Mouse (Mus musculus): ENCODE results near the gene Taf4.

Gene Taf4

DNA sequence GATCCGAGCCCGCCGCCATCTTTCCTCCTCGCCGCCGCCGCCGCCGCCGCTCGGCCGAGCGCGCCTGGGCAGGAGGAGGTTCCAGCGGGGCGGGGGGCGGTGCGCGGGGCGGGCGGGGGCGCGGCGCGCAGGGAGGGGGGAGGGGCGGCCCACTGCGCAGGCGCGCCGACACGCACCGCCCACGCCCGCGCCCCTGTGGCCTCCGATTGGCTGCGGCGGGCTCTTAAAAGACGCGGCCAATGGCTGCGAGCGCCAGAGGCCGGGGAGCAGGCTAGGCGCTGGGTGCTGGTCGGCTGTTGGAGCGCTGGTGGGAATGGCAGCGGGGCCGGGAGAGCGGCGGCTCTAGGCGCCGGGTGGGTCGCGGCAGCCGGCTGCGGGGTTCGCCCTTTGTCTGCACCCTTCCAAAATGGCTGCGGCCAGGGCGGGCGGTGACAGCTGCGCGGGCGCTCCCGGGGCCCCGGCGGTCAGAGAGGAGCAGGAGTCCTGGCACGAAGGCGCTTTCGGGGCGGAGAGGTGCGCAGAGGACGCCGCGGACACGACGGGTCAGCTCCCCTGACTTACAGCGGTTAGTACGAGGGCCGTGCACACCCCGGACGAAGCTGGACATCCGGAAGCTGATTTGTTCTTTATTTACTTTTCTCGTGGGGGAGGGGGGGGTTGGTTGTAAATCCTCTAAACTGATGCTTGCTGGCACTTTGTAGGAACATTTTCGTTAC lies at the start of gene Taf4:
Taf4 (minus strand) TSS at position 19 of the 716 bp plus-strand sequence.
- peak; percentile 80 to 86 for DNase-seq (ENCODE audit: low spot score in 2 of 2)

DNA sequence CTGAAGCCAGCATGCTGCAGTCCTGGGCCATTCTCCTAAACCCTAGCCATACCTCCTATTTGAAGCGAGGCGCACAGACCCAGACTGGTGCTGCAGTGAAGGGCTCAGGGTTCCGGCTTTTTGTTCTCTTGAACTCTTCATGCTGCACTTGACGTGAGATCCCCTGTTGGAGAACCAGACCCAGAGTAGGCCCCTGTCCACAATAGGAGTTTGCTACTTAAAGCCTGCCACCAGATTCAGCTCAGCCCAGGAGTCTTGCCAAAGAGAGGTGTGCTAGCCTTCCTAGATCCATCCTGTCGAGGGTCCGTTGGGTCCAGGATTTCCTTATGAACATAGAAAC lies 49.4 kb upstream of the Taf4 start:
- DNase-seq (ENCODE audit: low spot score in 2 of 2): no peak

DNA sequence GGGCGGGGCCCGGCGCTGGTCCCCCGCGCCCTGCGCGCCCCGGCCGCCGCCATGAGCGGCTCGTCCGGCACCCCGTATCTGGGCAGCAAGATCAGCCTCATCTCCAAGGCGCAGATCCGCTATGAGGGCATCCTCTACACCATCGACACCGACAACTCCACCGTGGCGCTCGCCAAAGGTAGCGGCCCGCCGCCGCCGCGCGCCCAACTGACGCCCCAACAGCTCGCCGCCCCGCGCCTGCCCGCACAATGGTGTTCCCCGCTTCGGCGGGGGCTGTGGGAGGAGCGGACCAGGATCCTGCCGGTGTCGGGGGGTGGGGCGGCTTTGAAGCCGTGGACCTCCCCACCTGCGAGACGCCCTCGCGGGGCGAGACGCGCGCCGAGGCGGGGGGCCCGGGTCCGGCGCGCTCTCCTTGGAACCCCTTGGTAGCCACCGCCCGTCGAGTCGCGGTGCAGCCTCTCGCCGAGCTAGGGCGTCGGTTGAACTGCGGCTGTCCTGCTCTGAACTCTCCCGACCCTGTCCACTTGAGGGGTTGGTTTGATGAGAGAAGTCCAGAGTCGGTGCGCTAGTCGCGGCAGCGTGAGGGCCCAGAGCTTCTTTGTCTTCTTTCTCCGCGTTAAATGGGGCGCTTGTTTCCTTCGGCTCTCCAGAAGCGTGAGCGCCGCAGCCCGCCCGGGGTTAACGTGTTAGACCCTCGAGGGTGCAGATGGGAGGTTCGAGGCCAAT lies 48.9 kb upstream of the Taf4 start:
- DNase-seq (ENCODE audit: low spot score in 2 of 2): peak in 1 of 2 experiments; percentile 18

DNA sequence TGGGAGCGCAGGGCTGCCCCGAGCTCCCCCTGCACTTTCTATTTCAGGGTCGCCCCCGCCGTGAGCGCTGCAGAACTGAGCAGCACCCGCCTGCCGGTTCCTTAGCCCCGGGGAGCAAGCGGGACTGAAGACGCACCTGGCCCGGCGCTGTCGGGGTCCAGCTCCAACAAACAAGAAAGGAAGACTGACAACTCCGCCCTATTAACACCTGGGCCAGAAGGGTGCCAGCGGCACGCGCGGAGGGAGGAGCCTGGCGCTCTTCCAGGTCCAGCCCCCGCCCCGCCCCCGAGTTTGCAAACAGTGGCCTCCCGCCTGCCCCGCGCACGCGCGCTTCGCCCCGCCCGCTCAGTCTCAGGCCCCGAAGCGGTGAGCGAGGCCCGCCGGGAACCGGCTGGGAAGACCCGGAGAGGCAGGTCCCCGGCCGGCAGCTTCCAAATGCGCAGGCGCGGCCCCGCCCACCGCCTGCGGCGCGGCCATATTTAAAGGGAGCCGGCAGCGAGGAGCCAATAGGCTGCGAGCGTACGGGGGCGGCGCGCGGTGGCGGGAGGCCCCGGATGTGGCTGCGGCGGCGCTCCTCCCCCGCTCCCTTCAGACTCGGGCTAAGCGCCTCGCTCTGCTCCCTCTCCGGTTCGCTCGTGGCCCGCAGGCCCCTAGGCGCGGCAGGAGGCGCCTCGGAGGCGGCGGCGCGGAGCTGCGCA lies 48.1 kb upstream of the Taf4 start, which contains the start of gene Lsm14b:
Lsm14b (plus strand) TSS at position 587 of the 698 bp plus-strand sequence.
- DNase-seq (ENCODE audit: low spot score in 2 of 2): peak; percentile 97 to 99

DNA sequence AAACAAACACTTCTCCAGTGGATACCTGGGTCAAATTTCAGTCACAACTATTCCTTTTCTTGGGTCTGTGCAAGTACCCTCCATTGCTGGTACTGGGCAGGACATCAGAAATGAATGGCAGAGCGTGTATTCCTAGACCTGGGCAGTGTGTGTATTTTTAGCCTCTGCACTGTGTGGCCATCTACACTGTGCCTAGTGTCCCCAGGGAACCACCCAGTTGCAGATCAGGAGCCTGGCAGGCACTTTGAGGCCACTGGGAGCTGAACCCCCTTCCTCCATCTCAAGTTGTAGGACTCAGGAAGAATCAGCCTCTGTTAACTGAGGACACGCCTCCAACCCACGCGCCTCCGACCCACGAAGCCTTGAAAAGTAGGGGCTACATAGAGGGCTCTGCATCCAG lies 46.3 kb upstream of the Taf4 start:
- no peak for DNase-seq (ENCODE audit: low spot score in 2 of 2)

DNA sequence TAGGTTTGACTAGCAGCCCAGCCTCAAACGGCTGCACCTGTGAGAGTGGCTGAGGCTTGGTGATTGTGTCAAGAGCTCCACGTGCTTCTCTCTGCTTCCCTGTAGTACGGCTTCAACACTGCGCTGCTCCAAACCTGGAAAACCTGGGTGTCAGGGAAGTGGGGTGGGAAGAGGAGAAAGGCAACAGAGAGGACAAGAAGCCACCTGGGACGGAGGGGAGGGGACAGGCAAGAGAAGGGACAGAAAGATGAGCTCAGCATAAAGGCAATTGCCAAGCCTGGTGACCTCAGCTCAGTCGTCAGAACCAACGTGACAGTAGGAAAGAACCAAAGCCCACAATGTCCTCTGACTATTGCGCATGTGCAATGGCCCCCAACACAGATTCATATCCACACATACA lies 44.5 kb upstream of the Taf4 start:
- DNase-seq (ENCODE audit: low spot score in 2 of 2): no peak

DNA sequence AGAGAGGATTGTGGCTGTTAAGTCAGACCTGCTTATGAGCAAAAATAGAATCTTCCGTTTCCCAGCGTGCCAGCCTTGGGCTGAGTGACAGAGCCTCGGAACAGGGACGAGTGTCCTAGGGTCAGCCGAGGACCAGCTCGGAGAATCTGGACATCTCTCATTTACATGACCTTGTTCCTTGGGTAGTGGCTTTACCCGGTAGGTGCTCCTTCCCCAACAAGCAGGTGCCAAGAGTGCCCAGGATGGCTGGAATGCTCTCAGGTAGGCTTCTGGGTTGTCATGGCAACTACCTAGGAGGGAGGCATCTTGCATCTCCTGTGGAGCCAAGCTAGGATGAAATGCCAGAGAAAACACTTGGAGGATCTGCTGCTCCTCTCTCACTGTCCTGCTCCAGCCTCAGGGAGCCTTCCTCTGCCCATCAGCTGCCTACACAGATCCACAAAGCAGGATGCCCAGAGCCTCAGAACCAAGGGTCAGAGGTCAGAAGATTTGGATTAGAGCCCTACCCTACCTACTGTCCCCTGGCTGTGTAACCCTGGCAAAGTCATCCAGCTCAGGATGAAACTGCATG lies 43.7 kb upstream of the Taf4 start:
- no peak for DNase-seq (ENCODE audit: low spot score in 2 of 2)

DNA sequence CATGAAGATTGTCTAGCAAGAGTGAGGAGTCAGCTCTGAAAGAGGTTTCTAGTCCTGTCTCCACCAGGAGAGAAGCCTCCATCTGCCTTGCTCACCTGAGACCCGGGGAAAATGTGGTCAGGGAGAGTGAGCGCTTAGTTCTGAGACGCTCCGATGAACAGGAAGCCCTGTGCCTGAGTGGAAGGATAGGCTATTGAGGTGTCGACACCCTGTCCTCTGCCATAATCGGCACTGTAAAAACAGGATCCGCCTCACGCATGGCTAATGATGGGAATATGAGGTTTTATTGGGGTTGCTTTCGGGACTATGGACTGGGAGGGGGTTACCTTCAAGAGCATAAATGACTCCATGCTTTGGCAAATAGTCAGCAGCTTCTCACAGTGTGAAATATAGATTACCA lies 42.1 kb upstream of the Taf4 start:
- no peak for DNase-seq (ENCODE audit: low spot score in 2 of 2)

DNA sequence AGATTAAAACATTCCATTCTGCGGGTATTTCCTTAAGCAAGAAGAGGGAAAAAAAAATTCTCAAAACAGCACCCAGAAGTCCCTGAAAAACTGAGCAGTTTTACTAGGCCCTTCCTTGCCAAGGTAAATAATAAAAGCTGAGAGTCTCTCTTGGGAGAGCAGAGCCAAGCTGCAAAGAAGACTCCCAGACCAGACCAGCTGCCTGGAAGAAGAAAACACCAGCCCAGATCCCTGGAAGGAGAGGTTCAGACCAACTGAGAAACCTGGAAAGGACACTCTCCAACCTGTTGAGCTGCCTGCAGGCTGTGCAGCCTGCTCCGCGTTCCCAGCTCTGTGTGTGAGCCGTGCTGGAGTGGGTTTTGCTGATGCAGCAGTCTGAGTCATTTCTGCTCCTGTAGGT lies 41.2 kb upstream of the Taf4 start:
- no peak for DNase-seq (ENCODE audit: low spot score in 2 of 2)

DNA sequence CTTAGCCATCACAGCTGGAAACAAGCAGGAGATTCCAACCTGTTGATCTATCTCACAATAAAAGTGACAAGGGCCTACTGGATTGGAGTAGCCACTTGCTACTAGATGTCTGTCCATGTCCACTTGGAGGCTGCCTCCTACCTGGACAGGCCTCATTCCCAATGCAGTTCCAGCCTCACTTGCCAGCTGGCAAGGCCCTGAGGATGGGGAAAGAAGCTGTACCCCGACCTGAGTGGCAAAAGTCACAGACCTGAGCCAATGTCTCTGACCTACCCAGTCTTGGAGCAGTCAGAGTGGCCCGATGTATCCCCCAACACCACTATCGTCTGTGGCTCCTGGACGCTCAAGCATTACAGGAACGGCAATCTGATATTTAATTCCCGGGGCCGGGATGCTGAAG lies 37.2 kb upstream of the Taf4 start:
- no peak for DNase-seq (ENCODE audit: low spot score in 2 of 2)

DNA sequence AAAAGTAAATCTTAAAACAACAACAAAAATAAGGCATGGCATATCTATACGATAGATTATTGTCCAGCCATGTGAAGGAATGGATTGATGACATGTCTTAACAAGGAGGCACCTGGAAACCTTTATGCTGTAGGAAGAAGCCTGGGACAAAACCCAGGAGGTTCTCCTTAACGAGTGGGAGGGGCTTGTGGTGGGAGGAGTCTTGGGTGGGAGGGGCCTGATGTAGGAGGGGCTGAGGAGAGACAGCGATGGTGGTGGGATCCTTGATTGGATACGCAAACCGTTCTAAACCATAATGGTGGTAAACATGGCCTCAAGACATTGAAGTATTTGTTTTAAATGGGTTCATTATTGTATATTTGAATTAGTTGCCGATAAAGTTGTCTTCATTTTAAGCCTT lies 34.9 kb upstream of the Taf4 start:
- no peak for DNase-seq (ENCODE audit: low spot score in 2 of 2)

DNA sequence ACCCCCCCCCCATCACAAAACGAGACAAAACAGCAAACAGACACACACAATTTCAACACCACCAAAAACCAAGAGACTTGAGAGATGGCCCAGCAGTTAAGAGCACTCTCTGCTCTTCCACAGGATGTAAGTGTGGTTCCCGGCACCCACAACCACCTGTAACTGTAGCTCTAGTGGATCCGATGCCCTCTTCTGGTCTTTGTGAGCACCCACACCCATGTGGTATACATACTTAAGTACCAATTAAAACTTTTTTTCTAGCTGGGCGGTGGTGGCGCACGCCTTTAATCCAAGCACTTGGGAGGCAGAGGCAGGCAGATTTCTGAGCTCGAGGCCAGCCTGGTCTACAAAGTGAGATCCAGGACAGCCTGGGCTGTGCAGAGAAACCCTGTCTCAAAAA lies 34.2 kb upstream of the Taf4 start:
- DNase-seq (ENCODE audit: low spot score in 2 of 2): no peak

DNA sequence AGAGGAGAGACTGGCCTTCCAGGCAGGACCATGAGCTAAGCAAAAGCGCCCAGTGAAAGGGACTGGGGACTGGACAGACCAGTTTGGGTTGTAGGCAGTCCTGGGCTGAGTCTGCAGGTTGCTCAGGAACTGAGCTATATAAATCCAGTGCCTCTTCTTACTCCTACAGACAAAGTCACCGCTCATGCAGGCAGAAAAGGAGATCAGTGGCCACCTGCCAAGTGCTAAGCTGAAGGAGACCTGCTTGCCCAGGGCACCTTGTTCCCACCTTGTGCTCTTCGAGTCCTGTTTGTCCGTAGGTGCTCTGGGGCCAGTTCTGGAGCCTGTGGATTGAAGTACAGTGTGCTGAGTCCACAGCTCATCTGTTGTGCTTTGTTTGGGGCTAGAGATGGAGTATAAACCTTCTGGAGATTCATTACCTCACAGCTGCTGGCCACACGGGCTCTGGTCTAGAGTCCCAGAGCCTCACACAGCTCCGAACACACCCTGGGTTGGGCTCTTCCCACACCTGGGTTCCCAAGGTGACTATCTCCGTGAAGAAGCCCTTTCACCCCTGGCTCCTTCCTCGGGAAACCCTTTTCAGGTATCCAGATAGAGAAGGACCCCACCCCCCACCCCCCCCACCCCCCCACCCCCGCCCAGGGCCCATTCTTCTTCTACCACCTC lies 30.0 kb upstream of the Taf4 start:
- no peak for DNase-seq (ENCODE audit: low spot score in 2 of 2)

DNA sequence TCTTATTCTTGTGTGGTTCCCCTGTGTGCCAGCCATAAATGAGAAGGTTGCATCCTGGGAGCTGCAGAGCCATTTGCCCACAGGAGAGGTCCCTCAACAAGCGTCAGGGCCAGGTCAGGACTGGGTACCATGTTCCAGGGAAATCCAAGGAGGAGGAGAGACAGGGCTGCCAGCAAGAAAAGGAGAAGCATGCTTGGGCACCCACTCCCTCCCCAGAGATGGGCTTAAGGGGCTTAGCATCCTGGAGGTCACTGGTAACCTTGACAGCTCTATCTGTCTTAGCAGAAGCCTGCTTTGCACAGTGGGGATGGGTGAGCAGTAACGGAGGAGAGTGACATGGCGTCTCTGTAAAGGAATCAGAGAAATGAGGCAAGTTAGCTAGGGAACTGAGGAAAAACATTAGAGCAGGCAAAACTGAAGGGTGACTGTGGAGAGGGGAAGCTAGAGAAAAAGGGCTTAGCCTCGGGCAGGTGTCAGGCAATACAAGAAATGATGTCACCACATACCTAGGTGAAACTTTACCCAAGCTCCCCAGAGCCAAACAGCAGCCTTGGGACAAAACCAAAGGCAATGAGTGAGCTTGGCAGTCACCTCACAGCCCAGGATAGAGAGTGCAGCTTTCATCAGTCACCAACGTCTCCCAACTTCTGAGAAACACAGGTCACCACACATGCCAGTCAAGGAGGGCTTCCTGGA lies 29.4 kb upstream of the Taf4 start:
- DNase-seq (ENCODE audit: low spot score in 2 of 2): no peak

DNA sequence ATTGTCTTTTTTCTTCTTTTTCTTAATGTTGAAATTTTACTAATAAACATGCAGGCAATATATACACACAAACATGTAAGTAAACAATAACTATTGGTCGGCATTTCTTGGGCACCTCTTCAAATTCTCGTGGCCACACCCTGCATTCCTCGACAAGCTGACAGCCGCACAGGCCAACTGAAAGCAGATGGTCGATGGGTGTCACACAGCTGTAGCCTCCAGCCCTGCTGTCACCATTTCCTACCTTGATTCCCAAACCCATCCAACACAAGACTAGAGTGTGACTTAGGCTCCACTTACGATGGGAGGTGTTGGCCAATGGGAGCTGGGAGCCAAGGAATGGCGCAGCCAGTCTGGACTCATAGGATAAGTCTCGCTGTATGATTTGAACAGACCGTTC lies 25.2 kb upstream of the Taf4 start:
- DNase-seq (ENCODE audit: low spot score in 2 of 2): no peak

DNA sequence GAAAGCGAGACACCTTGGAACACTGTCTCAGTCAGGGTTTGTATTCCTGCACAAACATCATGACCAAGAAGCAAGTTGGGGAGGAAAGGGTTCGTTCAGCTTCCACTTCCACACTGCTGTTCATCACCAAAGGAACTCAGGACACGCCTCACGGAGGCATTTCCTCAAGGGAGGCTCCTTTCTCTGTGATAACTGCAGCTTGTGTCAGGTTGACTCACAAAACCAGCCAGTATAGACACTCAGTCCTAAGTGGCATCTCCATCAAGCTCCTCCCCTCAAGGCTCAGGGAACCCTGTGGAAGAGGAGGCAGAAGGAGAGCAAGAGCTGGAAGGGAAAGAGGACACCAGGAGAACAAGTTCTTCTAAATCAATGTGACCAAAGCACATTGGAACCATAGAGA lies 22.0 kb upstream of the Taf4 start:
- no peak for DNase-seq (ENCODE audit: low spot score in 2 of 2)

DNA sequence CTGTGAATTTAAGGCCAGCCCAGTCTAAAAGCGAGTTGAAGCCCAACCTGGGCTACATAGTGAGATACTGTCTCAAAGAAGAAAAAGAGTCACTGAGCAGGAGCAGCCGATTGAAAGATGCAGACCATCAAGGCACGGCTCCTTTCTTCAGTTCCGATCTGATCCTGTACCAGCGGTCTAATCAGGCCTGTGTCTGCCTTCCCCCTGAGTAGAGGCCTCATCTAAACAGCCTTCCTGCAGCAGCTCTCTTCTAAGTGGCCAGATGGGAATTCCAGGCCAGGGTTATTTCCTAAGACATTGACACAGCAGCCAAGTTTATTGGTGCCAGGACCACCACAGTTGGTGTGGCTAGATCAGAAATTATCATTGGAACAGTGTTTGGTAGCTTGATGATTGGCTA lies 16.6 kb upstream of the Taf4 start:
- no peak for DNase-seq (ENCODE audit: low spot score in 2 of 2)

DNA sequence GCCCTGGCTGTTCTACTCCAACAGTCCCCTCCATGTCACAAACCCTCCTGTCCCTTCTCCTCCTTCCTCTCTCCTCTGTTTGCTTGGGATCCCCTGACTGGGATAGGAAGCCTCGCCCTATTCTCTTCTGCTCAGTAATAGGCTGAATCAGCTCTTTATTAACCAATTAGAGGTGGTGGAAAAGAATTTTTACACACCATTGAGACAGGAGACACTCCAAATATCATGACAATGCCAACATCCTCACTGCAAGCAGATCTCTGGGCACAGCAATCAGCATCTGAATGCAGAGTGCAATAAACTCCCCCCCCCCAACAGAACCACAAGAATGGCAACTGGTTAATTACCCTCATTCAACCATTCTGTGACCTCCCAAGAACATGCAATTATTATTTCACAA lies 12.7 kb upstream of the Taf4 start:
- no peak for DNase-seq (ENCODE audit: low spot score in 2 of 2)

DNA sequence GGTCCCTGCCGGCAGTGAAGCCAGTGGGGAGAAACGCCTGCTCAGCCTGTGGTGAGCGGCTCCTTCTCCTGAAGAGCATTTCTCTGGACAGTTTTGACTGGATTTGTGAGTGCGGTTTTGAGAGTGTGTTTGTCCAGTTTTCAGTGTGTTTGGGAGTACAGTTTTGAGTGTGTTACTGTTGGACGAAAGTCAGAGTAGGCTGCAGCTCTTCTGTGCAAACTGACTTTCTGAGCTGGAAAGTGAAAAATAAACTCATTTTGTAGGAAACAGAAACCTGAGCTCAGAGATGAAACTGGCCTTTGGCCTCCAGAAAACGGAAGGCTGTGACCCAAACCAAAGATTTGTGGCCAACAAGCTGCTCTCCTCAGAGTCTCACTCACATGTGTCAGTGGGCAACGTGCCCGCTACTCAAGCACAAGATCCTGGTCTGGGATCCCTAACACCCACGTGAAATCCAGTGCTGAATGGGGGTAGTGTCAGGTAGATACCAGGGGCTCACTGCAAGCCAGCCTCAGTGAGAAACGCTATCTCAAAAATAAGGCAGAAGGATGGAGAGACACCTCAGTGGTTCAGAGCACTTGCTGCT lies 10.1 kb upstream of the Taf4 start:
- no peak for DNase-seq (ENCODE audit: low spot score in 2 of 2)

DNA sequence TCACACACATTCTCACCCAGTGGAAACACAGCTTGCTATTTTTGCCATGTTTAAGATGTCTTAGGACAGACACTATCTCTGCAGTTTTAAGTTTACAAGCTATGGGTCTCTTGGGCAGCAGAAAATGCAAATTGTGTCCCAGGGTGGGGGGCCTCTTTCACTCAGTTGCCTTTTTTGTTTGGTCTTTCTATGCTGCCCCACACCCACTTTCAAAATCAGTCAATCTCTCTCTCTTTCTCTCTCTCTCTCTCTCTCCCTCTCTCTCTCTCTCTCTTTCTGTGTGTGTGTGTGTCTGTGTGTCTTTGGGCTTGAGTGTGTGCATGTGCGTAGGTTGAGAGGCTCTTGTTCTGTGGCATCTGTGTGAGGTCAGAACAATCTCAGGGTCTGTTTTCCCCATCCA lies 9.2 kb upstream of the Taf4 start:
- DNase-seq (ENCODE audit: low spot score in 2 of 2): no peak

DNA sequence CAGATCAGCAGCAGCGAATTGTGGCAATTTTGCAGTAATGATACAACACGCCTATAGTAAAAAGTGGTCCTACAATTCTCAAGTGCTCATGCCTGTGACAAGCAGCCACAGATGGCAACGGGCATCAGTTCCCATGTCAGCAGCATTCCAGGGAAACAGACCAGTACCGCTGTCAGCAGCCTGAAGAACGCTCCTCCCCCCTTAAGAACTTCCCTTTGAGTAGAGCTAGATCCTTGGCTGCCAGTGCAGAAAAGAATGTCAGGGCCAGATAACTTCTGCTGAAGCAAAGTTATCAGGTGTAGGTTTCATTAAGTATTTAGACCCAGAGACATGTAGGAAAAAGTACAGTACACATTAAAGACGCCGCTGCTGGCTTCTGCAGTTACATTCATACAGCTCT lies 8.4 kb upstream of the Taf4 start:
- DNase-seq (ENCODE audit: low spot score in 2 of 2): no peak
